Mouse (Mus musculus) embryonic fibroblast, embryonic 13.5 days (primary cell): ENCODE measurements at regions not wholly inside any gene's neighbourhood (a gene's known extent, or its start where the extent isn't known, plus 50 kb on each side); places are given as distances from the start of the nearest gene placed in this dataset.

Experiments used
- H3K27ac ChIP-seq: 2 replicates; pipeline ENCODE4 v1.5.1; 2012; ENCODE audit warnings: low read length, control low read depth, inconsistent platforms; ENCODE audit not compliant: insufficient read depth
- H3K4me1 ChIP-seq: 2 replicates; pipeline ENCODE4 v1.6.1; 2011; ENCODE audit warnings: low read length; ENCODE audit not compliant: control insufficient read depth, insufficient read depth
- H3K4me3 ChIP-seq: 2 replicates; pipeline ENCODE4 v1.5.1; 2011; ENCODE audit warnings: mild to moderate bottlenecking, control low read depth, low read length; ENCODE audit not compliant: insufficient read depth
- CTCF ChIP-seq: IDR thresholded peaks from 2 replicates; pipeline ENCODE4 v1.5.1; 2011; ENCODE audit warnings: mild to moderate bottlenecking, control low read depth, low read length, moderate library complexity, borderline replicate concordance; ENCODE audit not compliant: insufficient read depth
- POLR2A ChIP-seq: IDR thresholded peaks from 2 replicates; pipeline ENCODE4 v1.6.1; 2011; ENCODE audit warnings: low read depth, mild to moderate bottlenecking, control low read depth, low read length, moderate library complexity

- Histone ChIP-seq H3K4me1 (no peaks in the 10 kb centered on the region), H3K4me3 (no peak overlapping the region), H3K27ac (no peak overlapping the region)
- TF ChIP-seq CTCF (no peak), POLR2A (no peak)
These were observed 476.2 kb downstream of the Rnf144a start for GRCm38 (mm10) chr12:25938856-25939255.

DNA sequence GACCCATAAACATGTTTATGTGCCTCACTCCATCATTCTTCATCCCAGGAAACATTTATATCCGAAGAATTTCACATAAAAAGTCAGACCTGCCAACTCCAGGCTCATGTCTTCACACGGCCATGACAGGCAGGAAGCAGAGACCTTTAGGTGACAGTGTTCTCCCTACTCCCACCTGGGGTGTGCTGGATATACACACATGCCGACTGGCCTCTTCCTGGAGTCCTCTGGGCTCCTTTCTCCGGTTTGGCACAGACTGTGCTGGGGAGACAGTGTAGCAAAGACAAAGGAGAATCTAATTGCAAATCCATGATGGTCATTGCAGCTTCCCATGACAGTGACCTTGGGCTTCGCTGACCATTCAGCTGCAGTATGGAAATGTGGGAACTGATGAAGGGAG is 480.1 kb downstream of the Rnf144a start:
- Histone ChIP-seq H3K4me1 (no peaks in the 10 kb centered on the region), H3K27ac (no peak overlapping the region), H3K4me3 (no peak overlapping the region)
- no peak for TF ChIP-seq POLR2A
- no peak for TF ChIP-seq CTCF

GRCm38 (mm10) chr12:25934526-25934925 is 480.5 kb downstream of the Rnf144a start:
- H3K4me3 ChIP-seq, result no peak overlapping the region
- TF ChIP-seq POLR2A (no peak), CTCF (no peak)
- H3K27ac ChIP-seq, result no peak overlapping the region
- H3K4me1 ChIP-seq, result no peaks in the 10 kb centered on the region

DNA sequence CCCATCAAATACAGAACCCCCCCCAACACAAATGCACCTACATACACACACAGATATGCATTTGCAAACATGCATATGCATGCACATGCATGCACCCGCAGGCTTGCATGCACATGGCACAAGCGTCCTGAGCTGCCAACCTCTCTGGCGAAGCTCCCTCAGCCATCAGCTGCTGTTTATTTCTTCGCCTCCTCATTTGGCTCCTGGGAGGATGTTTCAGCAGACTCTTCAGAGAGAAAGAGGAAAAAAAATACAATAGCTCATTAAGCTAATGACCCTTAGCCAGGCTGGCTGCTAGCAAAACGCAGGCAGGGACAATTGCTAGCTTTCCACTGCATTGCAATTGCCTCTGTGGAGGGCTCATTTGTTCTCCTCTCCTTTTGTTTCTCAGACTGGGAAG is 488.7 kb downstream of the Rnf144a start:
- Histone ChIP-seq H3K4me3 (no peak overlapping the region), H3K4me1 (no peaks in the 10 kb centered on the region), H3K27ac (no peak overlapping the region)
- no peak for TF ChIP-seq POLR2A
- TF ChIP-seq CTCF, result no peak

DNA sequence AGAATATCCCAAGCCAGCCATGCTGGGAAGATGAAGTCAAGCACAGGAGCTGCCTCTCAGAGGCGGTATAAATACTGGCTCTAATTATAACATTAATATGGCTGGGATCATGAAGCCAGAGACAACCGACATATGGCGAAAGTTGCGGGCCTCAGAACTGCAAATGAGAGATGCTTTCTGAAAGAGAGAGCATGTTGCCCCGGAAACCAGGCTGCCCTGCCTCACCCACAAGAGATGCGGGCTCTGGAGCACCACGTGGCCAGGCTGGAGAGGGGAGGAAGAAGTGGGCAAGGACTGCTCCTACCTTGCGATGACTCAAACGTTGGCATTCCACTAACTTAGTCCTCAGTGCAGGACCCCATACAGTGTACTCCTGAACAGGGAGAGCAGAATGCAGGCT is 490.5 kb downstream of the Rnf144a start:
- Histone ChIP-seq H3K27ac (no peak overlapping the region), H3K4me1 (no peaks in the 10 kb centered on the region), H3K4me3 (no peak overlapping the region)
- TF ChIP-seq POLR2A (no peak), CTCF (no peak)

GRCm38 (mm10) chr12:25923772-25924171 is 491.3 kb downstream of the Rnf144a start:
- no peak overlapping the region for H3K4me3 ChIP-seq
- TF ChIP-seq POLR2A (no peak), CTCF (no peak)
- no peaks in the 10 kb centered on the region for H3K4me1 ChIP-seq
- H3K27ac ChIP-seq, result no peak overlapping the region

DNA sequence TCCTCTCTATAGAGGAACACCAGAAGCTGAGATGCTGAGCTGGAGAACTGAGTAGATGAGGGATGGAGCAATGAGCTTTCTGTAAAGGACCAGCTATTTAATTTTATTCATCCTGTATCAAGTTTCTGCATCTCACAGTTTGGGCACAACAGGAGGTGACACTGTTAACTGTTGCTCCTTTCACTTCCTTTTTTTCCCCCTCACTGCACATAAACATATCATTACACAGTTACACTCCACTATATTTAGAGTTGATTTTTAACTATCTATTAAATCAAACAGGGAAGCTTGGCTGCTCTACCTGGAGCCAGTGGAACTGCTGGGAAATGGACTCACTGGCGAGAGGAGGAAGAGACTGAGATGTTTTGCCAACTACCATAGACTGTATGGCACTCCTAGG is 509.4 kb downstream of the Rnf144a start:
- Histone ChIP-seq H3K4me1 (no peaks in the 10 kb centered on the region), H3K4me3 (no peak overlapping the region), H3K27ac (no peak overlapping the region)
- TF ChIP-seq POLR2A (no peak), CTCF (no peak)

DNA sequence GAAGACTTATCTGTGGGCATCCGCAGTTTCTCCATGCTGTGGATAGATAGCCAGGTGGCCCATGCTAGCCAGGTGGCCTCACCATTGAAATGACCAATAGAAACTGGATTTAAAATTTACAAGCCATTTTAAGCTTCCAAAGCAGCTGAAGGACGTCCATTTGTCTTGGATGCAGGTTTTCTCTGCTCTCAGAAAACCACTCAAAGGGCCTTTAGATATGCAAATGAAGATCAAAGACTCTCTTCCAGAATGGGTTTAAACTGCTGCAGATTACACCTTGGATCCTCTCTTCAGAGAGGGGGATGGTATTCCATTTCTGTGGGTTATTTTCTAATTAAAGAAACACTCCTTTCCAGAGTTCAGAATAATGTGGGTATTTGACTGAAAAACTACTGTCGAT is 518.5 kb downstream of the Rnf144a start:
- no peak for TF ChIP-seq CTCF
- TF ChIP-seq POLR2A, result no peak
- Histone ChIP-seq H3K27ac (no peak overlapping the region), H3K4me1 (no peaks in the 10 kb centered on the region), H3K4me3 (no peak overlapping the region)

GRCm38 (mm10) chr12:25895691-25896090 is 519.4 kb downstream of the Rnf144a start:
- Histone ChIP-seq H3K4me1 (no peaks in the 10 kb centered on the region), H3K27ac (no peak overlapping the region), H3K4me3 (no peak overlapping the region)
- TF ChIP-seq POLR2A (no peak), CTCF (no peak)

DNA sequence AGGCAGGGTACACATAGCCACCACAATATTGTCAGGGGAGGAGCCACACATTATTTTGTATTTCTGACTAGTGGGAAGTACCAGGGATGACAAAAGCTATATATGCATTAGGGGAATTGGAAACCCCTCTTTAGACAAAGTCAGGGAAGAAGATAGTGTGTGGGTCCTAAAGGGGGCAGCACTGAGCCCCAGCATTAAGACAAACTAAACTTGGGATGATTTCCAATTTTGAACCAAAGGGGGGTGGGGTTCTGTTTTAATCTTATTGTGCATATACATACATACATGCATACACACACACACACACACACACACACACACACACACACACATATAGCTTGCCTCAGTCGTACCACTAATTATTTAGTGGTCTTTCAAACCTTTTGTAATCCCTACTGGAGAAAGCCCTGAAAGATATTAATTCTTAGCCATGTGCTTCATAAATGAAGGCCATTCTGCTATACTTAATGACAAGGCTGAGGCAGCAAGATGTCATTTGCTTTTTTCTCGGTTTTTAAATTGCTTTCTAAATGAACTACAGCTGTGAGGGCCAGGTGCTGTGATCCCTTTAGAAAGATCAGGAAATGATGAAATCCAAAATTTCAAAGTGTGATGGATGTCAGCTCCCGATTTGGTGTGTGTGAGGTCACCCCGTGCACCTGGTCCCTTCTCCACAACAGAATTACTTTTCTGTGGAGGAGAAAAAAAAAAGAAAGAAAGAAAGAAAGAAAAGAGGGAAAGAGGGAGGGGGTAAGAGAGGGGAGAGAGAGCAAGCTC is 523.5 kb downstream of the Rnf144a start:
- no peak overlapping the region for H3K27ac ChIP-seq
- no peak overlapping the region for H3K4me3 ChIP-seq
- TF ChIP-seq CTCF (no peak), POLR2A (no peak)
- H3K4me1 ChIP-seq, result no peaks in the 10 kb centered on the region

- no peak overlapping the region for H3K4me3 ChIP-seq
- no peaks in the 10 kb centered on the region for H3K4me1 ChIP-seq
- no peak overlapping the region for H3K27ac ChIP-seq
- TF ChIP-seq POLR2A (no peak), CTCF (peak; percentile 46; the same call in 1 of the 2 replicates)
These were observed 524.3 kb downstream of the Rnf144a start for GRCm38 (mm10) chr12:25890722-25891121.
